Mouse (Mus musculus) embryonic facial prominence, embryonic 11.5 days (tissue): Measurements from ENCODE around the gene Thsd1. TPM values are rescaled to one million over a fixed set of nuclear protein-coding genes. Genes with fewer than 3 reads are reported as not detected.
"Not testable (repeated sequence)": the region's sequence is repeated elsewhere in the genome, so short reads cannot be mapped to it uniquely, and the experiment has no call there.

Experiments used
- ATAC-seq: fragments of 200-750 bp; cut with Nextera tagmentation; replicated peaks from 2 replicates; pipeline ENCODE4 v1.8.0; 2017; ENCODE audit warnings: low read depth; ENCODE audit not compliant: insufficient number of reproducible peaks, low FRiP score, low TSS enrichment
- DNase-seq: peaks from one replicate; pipeline ENCODE4 v3.0.0-alpha.2; 2015; ENCODE audit warnings: low spot score
- H3K27ac ChIP-seq: fragments of 300-500 bp; sonication (generic); replicated peaks from 2 replicates; pipeline ENCODE4 v1.5.1; 2014; ENCODE audit warnings: mild to moderate bottlenecking, low read depth, low read length, control low read depth
- H3K27me3 ChIP-seq: fragments of 300-500 bp; sonication (generic); 2 replicates; pipeline ENCODE4 v1.6.1; 2014; ENCODE audit warnings: mild to moderate bottlenecking, low read length, moderate library complexity, mixed read lengths; ENCODE audit not compliant: control insufficient read depth, insufficient read depth
- H3K36me3 ChIP-seq: fragments of 300-500 bp; sonication (generic); replicated peaks from 2 replicates; pipeline ENCODE4 v1.6.1; 2014; ENCODE audit warnings: low read depth, mild to moderate bottlenecking, low read length, moderate library complexity, mixed read lengths; ENCODE audit not compliant: control insufficient read depth, insufficient read depth
- H3K4me1 ChIP-seq: fragments of 300-500 bp; sonication (generic); 2 replicates; pipeline ENCODE4 v1.6.1; 2014; ENCODE audit warnings: low read length, mixed read lengths; ENCODE audit not compliant: control insufficient read depth, insufficient read depth
- H3K4me2 ChIP-seq: fragments of 300-500 bp; sonication (generic); 2 replicates; pipeline ENCODE4 v1.6.1; 2014; ENCODE audit warnings: low read depth, mild to moderate bottlenecking, control low read depth, low read length, moderate library complexity
- H3K4me3 ChIP-seq: fragments of 300-500 bp; sonication (generic); 2 replicates; pipeline ENCODE4 v1.5.1; 2014; ENCODE audit warnings: low read depth, low read length, control low read depth
- H3K9ac ChIP-seq: fragments of 300-500 bp; sonication (generic); replicated peaks from 2 replicates; pipeline ENCODE4 v1.6.1; 2014; ENCODE audit warnings: mild to moderate bottlenecking, control low read depth, low read length
- H3K9me3 ChIP-seq: fragments of 300-500 bp; sonication (generic); replicated peaks from 2 replicates; pipeline ENCODE4 v1.6.1; 2016; ENCODE audit warnings: mild to moderate bottlenecking, low read length, inconsistent platforms, mixed read lengths; ENCODE audit not compliant: control insufficient read depth
- WGBS: fragments of 180-500 bp; shearing (Covaris S2); extraction: QIAGEN DNeasy Blood & Tissue Kit; methylation state at CpG from one replicate; pipeline ENCODE4 v1.1.7; 2014; 5-methylcytosine and 5-hydroxymethylcytosine counted together
- polyA plus RNA-seq: library from polyadenylated mRNA; unstranded; fragments of >200 nt; fragmentation: Nextera tagmentation; extraction: Ambion mirVana; gene quantifications from 2 replicates; pipeline ENCODE4 v1.2.1, GENCODE M21; 2014

Thsd1 gene
- polyA plus RNA-seq, 1 experiment from 2014 or later: 11.0 TPM

- no peak overlapping the region for H3K9ac ChIP-seq
- no peak for DNase-seq
- no peaks in the 10 kb centered on the region for H3K36me3 ChIP-seq
- H3K4me2 ChIP-seq: no peak overlapping the region
- H3K27me3 ChIP-seq: no peaks in the 10 kb centered on the region
- H3K9me3 ChIP-seq: no peaks in the 10 kb centered on the region
- ATAC-seq: no peak
- no peak overlapping the region for H3K4me3 ChIP-seq
- 96% methylated on average over 3 of the region's 3 CpGs for WGBS
- H3K27ac ChIP-seq: no peak overlapping the region
- H3K4me1 ChIP-seq: no peaks in the 10 kb centered on the region
These were observed 39.7 kb downstream of the Thsd1 start for GRCm38 (mm10) chr8:22266809-22267208.

- 90% methylated on average over 3 of the region's 3 CpGs for WGBS
These were observed 46.0 kb downstream of the Thsd1 start for GRCm38 (mm10) chr8:22273142-22273541.

GRCm38 (mm10) chr8:22274641-22275040 lies 47.5 kb downstream of the Thsd1 start:
- no peak for ATAC-seq
- H3K36me3 ChIP-seq: no peaks in the 10 kb centered on the region
- H3K4me1 ChIP-seq: no peaks in the 10 kb centered on the region
- H3K27ac ChIP-seq: no peak overlapping the region
- H3K4me3 ChIP-seq: no peak overlapping the region
- 70% methylated on average over 10 of the region's 10 CpGs for WGBS
- H3K27me3 ChIP-seq: no peaks in the 10 kb centered on the region
- DNase-seq: no peak
- H3K9ac ChIP-seq: no peak overlapping the region
- no peak overlapping the region for H3K4me2 ChIP-seq
- H3K9me3 ChIP-seq: no peaks in the 10 kb centered on the region

More at GRCm38 (mm10) chr8:22273142-22273541, 46.0 kb downstream of the Thsd1 start:
- Histone ChIP-seq H3K4me2 (no peak overlapping the region), H3K4me1 (no peaks in the 10 kb centered on the region), H3K27me3 (no peaks in the 10 kb centered on the region), H3K9ac (no peak overlapping the region), H3K36me3 (no peaks in the 10 kb centered on the region), H3K27ac (no peak overlapping the region), H3K9me3 (no peaks in the 10 kb centered on the region), H3K4me3 (no peak overlapping the region)
- ATAC-seq: no peak
- no peak for DNase-seq

GRCm38 (mm10) chr8:22282999-22283491 lies 55.9 kb downstream of the Thsd1 start, which contains the start of gene Tpte:
TSS of gene Tpte (plus strand) at chr8:22283441.
- no peak within 1 kb of the TSS for H3K27ac ChIP-seq
- H3K4me3 ChIP-seq: no peak within 1 kb of the TSS
- 50% methylated on average over 2 of the region's 2 CpGs for WGBS
- no peaks in the 10 kb centered on the region for H3K4me1 ChIP-seq
- no peak for ATAC-seq
- no peak within 1 kb of the TSS for H3K9ac ChIP-seq
- peak; percentile 42 for DNase-seq
- H3K9me3 ChIP-seq: no peaks in the 10 kb centered on the region
- no peaks in the 10 kb centered on the region for H3K27me3 ChIP-seq
- no peak within 1 kb of the TSS for H3K4me2 ChIP-seq
- no peaks in the 10 kb centered on the region for H3K36me3 ChIP-seq

- no peak for ATAC-seq
These were observed 75.2 kb downstream of the Thsd1 start for GRCm38 (mm10) chr8:22302326-22302725.

GRCm38 (mm10) chr8:22302896-22303306 lies 75.8 kb downstream of the Thsd1 start:
- DNase-seq: peak; percentile 47
- Histone ChIP-seq H3K4me2 (peak overlapping the region; percentile 29), H3K4me1 (no peaks in the 10 kb centered on the region; the same call in 1 of the 2 replicates), H3K9me3 (no peaks in the 10 kb centered on the region), H3K27ac (no peak overlapping the region), H3K27me3 (no peaks in the 10 kb centered on the region), H3K9ac (no peak overlapping the region; the same call in 1 of the 2 replicates), H3K36me3 (no peaks in the 10 kb centered on the region), H3K4me3 (peak overlapping the region; percentile 8; the same call in 1 of the 2 replicates)
- ATAC-seq: peak; percentile 65; the same call in 1 of the 2 replicates
- 17% methylated on average over 7 of the region's 7 CpGs for WGBS

More at GRCm38 (mm10) chr8:22302326-22302725, 75.2 kb downstream of the Thsd1 start:
- H3K4me3 ChIP-seq: no peak overlapping the region
- no peaks in the 10 kb centered on the region for H3K27me3 ChIP-seq
- H3K9me3 ChIP-seq: no peaks in the 10 kb centered on the region
- DNase-seq: no peak
- no peak overlapping the region for H3K4me2 ChIP-seq
- no peaks in the 10 kb centered on the region; the same call in 1 of the 2 replicates for H3K4me1 ChIP-seq
- 44% methylated on average over 2 of the region's 2 CpGs for WGBS
- no peaks in the 10 kb centered on the region for H3K36me3 ChIP-seq
- H3K9ac ChIP-seq: no peak overlapping the region
- H3K27ac ChIP-seq: no peak overlapping the region

- WGBS: 85% methylated on average over 8 of the region's 9 CpGs
- not testable (repeated sequence) for DNase-seq, H3K4me3 ChIP-seq, H3K4me1 ChIP-seq, H3K4me2 ChIP-seq, ATAC-seq, H3K27me3 ChIP-seq, H3K36me3 ChIP-seq, H3K9me3 ChIP-seq, H3K9ac ChIP-seq, H3K27ac ChIP-seq
These were observed 76.9 kb downstream of the Thsd1 start for GRCm38 (mm10) chr8:22304045-22304444.

- H3K4me2 ChIP-seq: no peak overlapping the region
- H3K4me3 ChIP-seq: no peak overlapping the region
- 82% methylated on average over 10 of the region's 10 CpGs for WGBS
- H3K9ac ChIP-seq: no peak overlapping the region
- no peaks in the 10 kb centered on the region; the same call in 1 of the 2 replicates for H3K4me1 ChIP-seq
- H3K27ac ChIP-seq: no peak overlapping the region
- H3K36me3 ChIP-seq: no peaks in the 10 kb centered on the region
- DNase-seq (no peak), ATAC-seq (no peak)
- H3K9me3 ChIP-seq: no peaks in the 10 kb centered on the region
- H3K27me3 ChIP-seq: no peaks in the 10 kb centered on the region
These were observed 79.9 kb downstream of the Thsd1 start for GRCm38 (mm10) chr8:22306999-22307398.
